Mouse (Mus musculus): ENCODE measurements around the gene Bach2. TPM values are rescaled to one million over a fixed set of nuclear protein-coding genes. Genes with fewer than 3 reads are reported as not detected.

The Bach2 gene
- polyA plus RNA-seq, 1 experiment = 7.5 TPM

- DNase-seq = no peak
- no peak for TF ChIP-seq CTCF (IDR thresholded peaks at IDR 0.05; ENCODE audit: insufficient read depth, low read length)
- no peak for TF ChIP-seq POLR2A (IDR thresholded peaks at IDR 0.05; ENCODE audit: borderline replicate concordance, extremely low read depth, low read depth, low read length)
- no peak overlapping the region for H3K4me3 ChIP-seq (replicated peaks; ENCODE audit: extremely low read depth, low read depth, low read length)
- H3K4me1 ChIP-seq (ENCODE audit: control insufficient read depth, insufficient read depth, low read length) = peaks cover 21% of the 10 kb centered on the region
- WGBS = 55% methylated on average over 11 of the region's 11 CpGs
Observed at GRCm38 (mm10) chr4:32247463-32248113, 9.0 kb downstream of the Bach2 start.

- Histone ChIP-seq H3K4me1 (ENCODE audit: control insufficient read depth, insufficient read depth, low read length) (peaks cover 21% of the 10 kb centered on the region), H3K4me3 (replicated peaks; ENCODE audit: extremely low read depth, low read depth, low read length) (no peak overlapping the region)
- peak; percentile 95 for TF ChIP-seq CTCF (IDR thresholded peaks at IDR 0.05; ENCODE audit: insufficient read depth, low read length)
- TF ChIP-seq POLR2A (IDR thresholded peaks at IDR 0.05; ENCODE audit: borderline replicate concordance, extremely low read depth, low read depth, low read length) = no peak
- peak; percentile 89 for DNase-seq
- 33% methylated on average over 6 of the region's 6 CpGs for WGBS
Observed at GRCm38 (mm10) chr4:32248236-32248635, 9.6 kb downstream of the Bach2 start.

- TF ChIP-seq POLR2A (IDR thresholded peaks at IDR 0.05; ENCODE audit: borderline replicate concordance, extremely low read depth, low read depth, low read length) = no peak
- TF ChIP-seq CTCF (IDR thresholded peaks at IDR 0.05; ENCODE audit: insufficient read depth, low read length) = no peak
- 55% methylated on average over 9 of the region's 9 CpGs for WGBS
- no peak overlapping the region for H3K4me3 ChIP-seq (replicated peaks; ENCODE audit: extremely low read depth, low read depth, low read length)
- DNase-seq = no peak
- peaks cover 18% of the 10 kb centered on the region for H3K4me1 ChIP-seq (ENCODE audit: control insufficient read depth, insufficient read depth, low read length)
Observed at GRCm38 (mm10) chr4:32248990-32249393, 10.4 kb downstream of the Bach2 start.

GRCm38 (mm10) chr4:32249748-32250332 is 11.2 kb downstream of the Bach2 start:
- TF ChIP-seq CTCF (IDR thresholded peaks at IDR 0.05; ENCODE audit: insufficient read depth, low read length) = no peak
- TF ChIP-seq POLR2A (IDR thresholded peaks at IDR 0.05; ENCODE audit: borderline replicate concordance, extremely low read depth, low read depth, low read length) = no peak
- peak; percentile 46 for DNase-seq
- 50% methylated on average over 15 of the region's 15 CpGs for WGBS
- H3K4me3 ChIP-seq (replicated peaks; ENCODE audit: extremely low read depth, low read depth, low read length) = peak overlapping the region; percentile 56
- peaks cover 18% of the 10 kb centered on the region for H3K4me1 ChIP-seq (ENCODE audit: control insufficient read depth, insufficient read depth, low read length)

GRCm38 (mm10) chr4:32250333-32251004 is 11.9 kb downstream of the Bach2 start:
- peaks cover 18% of the 10 kb centered on the region for H3K4me1 ChIP-seq (ENCODE audit: control insufficient read depth, insufficient read depth, low read length)
- TF ChIP-seq CTCF (IDR thresholded peaks at IDR 0.05; ENCODE audit: insufficient read depth, low read length) (no peak), POLR2A (IDR thresholded peaks at IDR 0.05; ENCODE audit: borderline replicate concordance, extremely low read depth, low read depth, low read length) (no peak)
- DNase-seq = peak; percentile 39
- H3K4me3 ChIP-seq (replicated peaks; ENCODE audit: extremely low read depth, low read depth, low read length) = peak overlapping the region; percentile 56
- WGBS = 1% methylated on average over 16 of the region's 16 CpGs

GRCm38 (mm10) chr4:32251005-32251365 is 12.4 kb downstream of the Bach2 start:
- DNase-seq = peak; percentile 41
- H3K4me1 ChIP-seq (ENCODE audit: control insufficient read depth, insufficient read depth, low read length) = peaks cover 18% of the 10 kb centered on the region

GRCm38 (mm10) chr4:32251946-32252672 is 13.5 kb downstream of the Bach2 start:
- Histone ChIP-seq H3K4me1 (ENCODE audit: control insufficient read depth, insufficient read depth, low read length) (peaks cover 16% of the 10 kb centered on the region), H3K4me3 (replicated peaks; ENCODE audit: extremely low read depth, low read depth, low read length) (no peak overlapping the region)
- DNase-seq = no peak
- TF ChIP-seq CTCF (IDR thresholded peaks at IDR 0.05; ENCODE audit: insufficient read depth, low read length) (no peak), POLR2A (IDR thresholded peaks at IDR 0.05; ENCODE audit: borderline replicate concordance, extremely low read depth, low read depth, low read length) (no peak)
- WGBS = 79% methylated on average over 15 of the region's 15 CpGs

More at GRCm38 (mm10) chr4:32251005-32251365, 12.4 kb downstream of the Bach2 start:
- H3K4me3 ChIP-seq (replicated peaks; ENCODE audit: extremely low read depth, low read depth, low read length) = peak overlapping the region; percentile 56
- TF ChIP-seq CTCF (IDR thresholded peaks at IDR 0.05; ENCODE audit: insufficient read depth, low read length) (no peak), POLR2A (IDR thresholded peaks at IDR 0.05; ENCODE audit: borderline replicate concordance, extremely low read depth, low read depth, low read length) (no peak)
- WGBS = 6% methylated on average over 8 of the region's 8 CpGs

GRCm38 (mm10) chr4:32257686-32258085 is 19.1 kb downstream of the Bach2 start:
- no peak for DNase-seq
- no peaks in the 10 kb centered on the region; the same call in 1 of the 2 replicates for H3K4me1 ChIP-seq (ENCODE audit: control insufficient read depth, insufficient read depth, low read length)
- H3K4me3 ChIP-seq (replicated peaks; ENCODE audit: extremely low read depth, low read depth, low read length) = no peak overlapping the region
- TF ChIP-seq POLR2A (IDR thresholded peaks at IDR 0.05; ENCODE audit: borderline replicate concordance, extremely low read depth, low read depth, low read length) = no peak
- no peak for TF ChIP-seq CTCF (IDR thresholded peaks at IDR 0.05; ENCODE audit: insufficient read depth, low read length)
- 56% methylated on average over 12 of the region's 12 CpGs for WGBS

- 83% methylated on average over 13 of the region's 13 CpGs for WGBS
- TF ChIP-seq POLR2A (IDR thresholded peaks at IDR 0.05; ENCODE audit: borderline replicate concordance, extremely low read depth, low read depth, low read length) (no peak), CTCF (IDR thresholded peaks at IDR 0.05; ENCODE audit: insufficient read depth, low read length) (no peak)
- no peak for DNase-seq
- Histone ChIP-seq H3K4me3 (replicated peaks; ENCODE audit: extremely low read depth, low read depth, low read length) (no peak overlapping the region), H3K4me1 (ENCODE audit: control insufficient read depth, insufficient read depth, low read length) (no peaks in the 10 kb centered on the region; the same call in 1 of the 2 replicates)
Observed at GRCm38 (mm10) chr4:32258093-32258492, 19.5 kb downstream of the Bach2 start.
